Mouse (Mus musculus) MEL (cell line): Measurements from ENCODE around the gene Glyctk. TPM values are rescaled to one million over a fixed set of nuclear protein-coding genes. Genes with fewer than 3 reads are reported as not detected.

Experiments
- DNase-seq: peaks from one replicate; pipeline ENCODE4 v3.0.0; 2011; ENCODE audit warnings: low read depth, low spot score
- H3K27ac ChIP-seq: 2 replicates; pipeline ENCODE4 v1.5.1; 2012; ENCODE audit warnings: low read depth, mild to moderate bottlenecking, control low read depth, low read length, moderate library complexity; ENCODE audit not compliant: control insufficient read depth
- H3K27me3 ChIP-seq, 2 experiments: fragments of 150-350 bp in 1 of 2; sonication (generic) in 1 of 2; 2 replicates each; pipeline ENCODE4 v1.6.1; 2012; ENCODE audit warnings: low read length in 2 of 2, mild to moderate bottlenecking in 2 of 2, improper control_type of control experiment in 1 of 2, moderate library complexity in 1 of 2; ENCODE audit not compliant: insufficient read depth in 2 of 2, control insufficient read depth in 1 of 2
- H3K36me3 ChIP-seq, 2 experiments: 2 replicates each; pipeline ENCODE4 v1.6.1; 2012 to 2014; ENCODE audit warnings: low read length in 2 of 2, improper control_type of control experiment in 1 of 2, inconsistent platforms in 1 of 2, mild to moderate bottlenecking in 1 of 2; ENCODE audit not compliant: insufficient read depth in 2 of 2, control insufficient read depth in 1 of 2
- H3K4me1 ChIP-seq, 2 experiments: fragments of 150-350 bp in 1 of 2; sonication (generic) in 1 of 2; 2 replicates each; pipeline ENCODE4 v1.6.1; 2012; ENCODE audit warnings: low read length in 2 of 2, improper control_type of control experiment in 1 of 2, mild to moderate bottlenecking in 1 of 2; ENCODE audit not compliant: insufficient read depth in 2 of 2, control insufficient read depth in 1 of 2
- H3K4me3 ChIP-seq, 2 experiments: fragments of 150-350 bp in 1 of 2; sonication (generic) in 1 of 2; 2 replicates each; pipeline ENCODE4 v1.5.1; 2012; ENCODE audit warnings: low read depth in 2 of 2, low read length in 2 of 2, mild to moderate bottlenecking in 2 of 2, moderate library complexity in 2 of 2, control low read depth in 1 of 2, improper control_type of control experiment in 1 of 2; ENCODE audit not compliant: control insufficient read depth in 1 of 2, insufficient read depth in 1 of 2
- H3K79me2 ChIP-seq: 2 replicates; pipeline ENCODE4 v1.6.1; 2012; ENCODE audit warnings: mild to moderate bottlenecking, low read length, moderate library complexity; ENCODE audit not compliant: control insufficient read depth, poor library complexity, insufficient read depth
- H3K9ac ChIP-seq: 2 replicates; pipeline ENCODE4 v1.6.1; 2012; ENCODE audit warnings: low read depth, mild to moderate bottlenecking, control low read depth, low read length, moderate library complexity; ENCODE audit not compliant: control insufficient read depth, poor library complexity, severe bottlenecking
- H3K9me3 ChIP-seq: fragments of 150-350 bp; sonication (generic); replicated peaks from 2 replicates; pipeline ENCODE4 v1.6.1; 2012; ENCODE audit warnings: mild to moderate bottlenecking, low read length, improper control_type of control experiment, moderate library complexity; ENCODE audit not compliant: insufficient read depth
- CHD1 ChIP-seq: IDR thresholded peaks from 2 replicates; pipeline ENCODE4 v1.6.1; 2012; ENCODE audit warnings: low read depth, mild to moderate bottlenecking, inconsistent platforms, low read length, improper control_type of control experiment
- CHD2 ChIP-seq: IDR thresholded peaks from 2 replicates; pipeline ENCODE4 v1.6.1; 2011; ENCODE audit warnings: low read length, improper control_type of control experiment
- E2F4 ChIP-seq: IDR thresholded peaks from 2 replicates; pipeline ENCODE4 v1.6.1; 2011; ENCODE audit warnings: low read depth, low read length, improper control_type of control experiment, borderline replicate concordance
- ELF1 ChIP-seq: IDR thresholded peaks from 2 replicates; pipeline ENCODE4 v1.6.1; 2014; ENCODE audit warnings: low read depth, mild to moderate bottlenecking, inconsistent platforms, low read length, improper control_type of control experiment, moderate library complexity
- EP300 ChIP-seq, 2 experiments: IDR thresholded peaks; 2 replicates each; pipeline ENCODE4 v1.6.1; 2011; ENCODE audit warnings: improper control_type of control experiment in 2 of 2, low read length in 2 of 2, low read depth in 1 of 2, mild to moderate bottlenecking in 1 of 2
- GABPA ChIP-seq: IDR thresholded peaks from 2 replicates; pipeline ENCODE4 v1.6.1; 2012; ENCODE audit warnings: low read depth, mild to moderate bottlenecking, inconsistent platforms, low read length, improper control_type of control experiment, moderate library complexity
- GATA1 ChIP-seq: IDR thresholded peaks from 2 replicates; pipeline ENCODE4 v1.6.1; 2011; ENCODE audit warnings: low read depth, low read length, improper control_type of control experiment
- KAT2A ChIP-seq: conservative IDR thresholded peaks from 2 replicates; pipeline ENCODE4 v1.6.1; 2012; ENCODE audit warnings: low read depth, low read length, improper control_type of control experiment, inconsistent platforms
- MAFK ChIP-seq: IDR thresholded peaks from 2 replicates; pipeline ENCODE4 v1.6.1; 2011; ENCODE audit warnings: low read depth, mild to moderate bottlenecking, low read length, improper control_type of control experiment, borderline replicate concordance
- MAX ChIP-seq: IDR thresholded peaks from 2 replicates; pipeline ENCODE4 v1.6.1; 2011; ENCODE audit warnings: low read length, improper control_type of control experiment
- MAZ ChIP-seq: IDR thresholded peaks from 2 replicates; pipeline ENCODE4 v1.6.1; 2012; ENCODE audit warnings: low read depth, mild to moderate bottlenecking, inconsistent platforms, low read length, improper control_type of control experiment
- MEF2A ChIP-seq: IDR thresholded peaks from 2 replicates; pipeline ENCODE4 v1.6.1; 2014; ENCODE audit warnings: low read depth, mild to moderate bottlenecking, inconsistent platforms, low read length, improper control_type of control experiment; ENCODE audit not compliant: poor library complexity, insufficient replicate concordance, severe bottlenecking; ENCODE audit errors: extremely low read depth
- MYB ChIP-seq: IDR thresholded peaks from 2 replicates; pipeline ENCODE4 v1.6.1; 2011; ENCODE audit warnings: mild to moderate bottlenecking, low read depth, low read length, improper control_type of control experiment
- MYC ChIP-seq: IDR thresholded peaks from 2 replicates; pipeline ENCODE4 v1.6.1; 2011; ENCODE audit warnings: low read depth, mild to moderate bottlenecking, low read length, improper control_type of control experiment, moderate library complexity
- NELFE ChIP-seq: IDR thresholded peaks from 2 replicates; pipeline ENCODE4 v1.6.1; 2011; ENCODE audit warnings: low read depth, low read length, improper control_type of control experiment
- NRF1 ChIP-seq: IDR thresholded peaks from 2 replicates; pipeline ENCODE4 v1.6.1; 2014; ENCODE audit warnings: low read depth, mild to moderate bottlenecking, inconsistent platforms, low read length, improper control_type of control experiment, moderate library complexity; ENCODE audit not compliant: poor library complexity, insufficient read depth, severe bottlenecking
- POLR2A ChIP-seq, 2 experiments: IDR thresholded peaks; 2 replicates each; pipeline ENCODE4 v1.6.1; 2011 to 2012; ENCODE audit warnings: low read length in 2 of 2, mild to moderate bottlenecking in 2 of 2, control low read depth in 1 of 2, improper control_type of control experiment in 1 of 2, low read depth in 1 of 2, moderate library complexity in 1 of 2; ENCODE audit not compliant: control insufficient read depth in 1 of 2, insufficient read depth in 1 of 2, poor library complexity in 1 of 2
- POLR2AphosphoS2 ChIP-seq: IDR thresholded peaks from 2 replicates; pipeline ENCODE4 v1.6.1; 2011; ENCODE audit warnings: low read length, improper control_type of control experiment
- POLR2AphosphoS5 ChIP-seq: IDR thresholded peaks from 2 replicates; pipeline ENCODE4 v1.6.1; 2012; ENCODE audit warnings: low read depth, borderline replicate concordance, mild to moderate bottlenecking, inconsistent platforms, low read length, moderate library complexity, mixed read lengths
- RCOR1 ChIP-seq: IDR thresholded peaks from 2 replicates; pipeline ENCODE4 v1.6.1; 2012; ENCODE audit warnings: low read depth, mild to moderate bottlenecking, inconsistent platforms, low read length, improper control_type of control experiment
- SIN3A ChIP-seq: IDR thresholded peaks from 2 replicates; pipeline ENCODE4 v1.6.1; 2012; ENCODE audit warnings: low read length, improper control_type of control experiment, inconsistent platforms
- SMC3 ChIP-seq: IDR thresholded peaks from 2 replicates; pipeline ENCODE4 v1.6.1; 2011; ENCODE audit warnings: low read depth, low read length, improper control_type of control experiment
- TAL1 ChIP-seq: IDR thresholded peaks from 2 replicates; pipeline ENCODE4 v1.6.1; 2012; ENCODE audit warnings: mild to moderate bottlenecking, inconsistent platforms, low read length, moderate library complexity, mixed read lengths
- TBP ChIP-seq: IDR thresholded peaks from 2 replicates; pipeline ENCODE4 v1.8.0; 2011; ENCODE audit warnings: low read depth, low read length, improper control_type of control experiment
- UBTF ChIP-seq: IDR thresholded peaks from 2 replicates; pipeline ENCODE4 v1.6.1; 2012; ENCODE audit warnings: low read depth, mild to moderate bottlenecking, inconsistent platforms, low read length, improper control_type of control experiment, moderate library complexity, borderline replicate concordance; ENCODE audit not compliant: insufficient read depth
- USF1 ChIP-seq: IDR thresholded peaks from 2 replicates; pipeline ENCODE4 v1.6.1; 2014; ENCODE audit warnings: low read depth, mild to moderate bottlenecking, inconsistent platforms, low read length, improper control_type of control experiment, moderate library complexity
- USF2 ChIP-seq, 2 experiments: IDR thresholded peaks; 2 replicates each; pipeline ENCODE4 v1.6.1; 2011 to 2012; ENCODE audit warnings: improper control_type of control experiment in 2 of 2, low read length in 2 of 2, borderline replicate concordance in 1 of 2, inconsistent platforms in 1 of 2, low read depth in 1 of 2, mild to moderate bottlenecking in 1 of 2; ENCODE audit not compliant: insufficient read depth in 1 of 2
- ZC3H11A ChIP-seq: IDR thresholded peaks from 2 replicates; pipeline ENCODE4 v1.6.1; 2012; ENCODE audit warnings: low read depth, mild to moderate bottlenecking, inconsistent platforms, low read length, improper control_type of control experiment
- ZKSCAN1 ChIP-seq: IDR thresholded peaks from 2 replicates; pipeline ENCODE4 v1.6.1; 2012; ENCODE audit warnings: low read depth, mild to moderate bottlenecking, inconsistent platforms, low read length, improper control_type of control experiment, moderate library complexity
- ZMIZ1 ChIP-seq: IDR thresholded peaks from 2 replicates; pipeline ENCODE4 v1.6.1; 2012; ENCODE audit warnings: low read depth, mild to moderate bottlenecking, inconsistent platforms, low read length, improper control_type of control experiment, moderate library complexity
- polyA plus RNA-seq, 2 experiments: library from polyadenylated mRNA; stranded (reverse) in 1 of 2; unstranded in 1 of 2; fragments of >175 nt in 1 of 2; fragments of >200 nt in 1 of 2; gene quantifications; 2 replicates each; pipeline versions ENCODE4 v1.2.1 to v1.2.4; 2012; ENCODE audit warnings: low replicate concordance in 2 of 2, low read depth in 1 of 2; ENCODE audit not compliant: insufficient read length in 2 of 2, insufficient read depth in 1 of 2, missing spikeins in 1 of 2
- total RNA-seq: library from RNA; depleted of rRNA; stranded (reverse); fragments of 300-350 nt; gene quantifications from 2 replicates; pipeline ENCODE4 v1.2.3, GENCODE M21; 2012

Glyctk gene
- total and polyA plus RNA-seq, 3 experiments = 3.1 to 3.3 TPM; not detected in 1

DNA sequence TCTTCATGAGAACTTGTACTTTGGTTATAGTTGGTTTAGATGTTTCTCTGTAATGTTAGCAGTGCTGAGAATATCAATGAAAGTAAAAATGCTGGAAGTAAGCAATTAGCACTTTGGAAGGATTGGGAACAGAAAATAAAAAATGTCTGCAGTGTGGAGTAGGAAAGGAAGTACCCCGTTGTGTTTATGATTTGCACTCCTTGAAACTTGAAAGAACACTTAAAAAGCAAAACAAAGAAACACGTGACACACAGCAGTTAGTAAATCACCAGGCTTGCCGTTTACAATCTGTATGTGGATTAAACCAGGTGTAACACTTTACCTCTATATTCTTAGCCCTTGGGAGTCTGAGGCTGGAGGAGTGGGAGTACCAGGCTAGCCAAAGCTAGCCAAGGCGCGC is 18.8 kb upstream of the Glyctk start:
- peaks cover 13 to 21% of the 10 kb centered on the region in 2 experiments for H3K4me1 ChIP-seq
- TF ChIP-seq MYC (no peak), GATA1 (no peak), POLR2A (IDR thresholded peaks at IDR 0.05; ENCODE audit: control insufficient read depth in 1 of 2, insufficient read depth in 1 of 2, low read depth in 1 of 2, low read length in 2 of 2, poor library complexity in 1 of 2) (no peak), KAT2A (no peak)
- H3K79me2 ChIP-seq = peaks cover 51% of the 10 kb centered on the region
- H3K4me3 ChIP-seq = no peak overlapping the region
- H3K9me3 ChIP-seq = no peaks in the 10 kb centered on the region
- no peaks in the 10 kb centered on the region for H3K27me3 ChIP-seq
- DNase-seq = no peak
- peaks cover 30 to 37% of the 10 kb centered on the region in 2 experiments for H3K36me3 ChIP-seq
- no peak overlapping the region for H3K9ac ChIP-seq
- H3K27ac ChIP-seq = no peak overlapping the region

DNA sequence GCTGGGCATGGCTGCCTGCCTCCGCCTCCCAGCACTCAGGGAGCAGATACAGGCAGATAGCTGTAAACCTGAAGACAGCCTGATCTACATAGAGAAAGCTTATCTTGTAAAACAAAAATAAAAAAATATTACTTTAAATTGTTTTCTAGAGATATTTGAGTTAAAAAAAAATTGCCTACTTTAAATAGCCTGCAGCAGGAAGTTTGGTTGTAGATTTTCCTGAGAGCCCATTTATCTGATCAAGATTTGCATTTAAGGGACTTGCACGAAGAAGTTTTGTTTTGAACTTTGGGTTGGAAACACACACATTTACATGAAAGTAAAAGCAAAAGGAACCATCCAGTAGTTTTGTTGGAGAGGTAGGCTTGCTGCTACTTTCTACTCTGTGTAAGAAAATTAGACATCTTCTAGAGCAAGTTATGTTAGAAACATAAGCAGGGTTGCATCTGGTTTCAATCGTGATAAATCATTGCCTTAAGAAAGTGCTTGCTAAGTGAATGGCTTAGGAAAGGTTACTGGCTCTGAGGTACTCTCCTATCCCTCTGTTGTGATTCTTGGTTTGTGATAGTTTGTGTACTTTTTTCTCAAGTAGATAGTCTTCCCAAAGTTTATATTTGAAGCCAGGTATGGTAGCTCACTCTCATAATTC is 17.7 kb upstream of the Glyctk start:
- no peak for DNase-seq
- H3K27ac ChIP-seq = no peak overlapping the region
- H3K27me3 ChIP-seq = no peaks in the 10 kb centered on the region
- H3K9me3 ChIP-seq = no peaks in the 10 kb centered on the region
- no peak overlapping the region for H3K9ac ChIP-seq
- peaks cover 27 to 30% of the 10 kb centered on the region in 2 experiments for H3K36me3 ChIP-seq
- no peak overlapping the region for H3K4me3 ChIP-seq
- H3K4me1 ChIP-seq = peaks cover 13 to 21% of the 10 kb centered on the region in 2 experiments
- peaks cover 62% of the 10 kb centered on the region for H3K79me2 ChIP-seq
- TF ChIP-seq RCOR1 (no peak), MYB (no peak), MAFK (no peak), ZKSCAN1 (no peak), MEF2A (peak; percentile 85; the same call in 1 of the 2 replicates), SIN3A (peak; percentile 52; the same call in 1 of the 2 replicates), NRF1 (no peak), EP300 (IDR thresholded peaks at IDR 0.05; ENCODE audit: low read depth in 1 of 2, low read length in 2 of 2) (peak in 1 of 2 experiments; percentile 13; a peak in 1 of 4 replicates), USF2 (IDR thresholded peaks at IDR 0.05; ENCODE audit: borderline replicate concordance in 1 of 2, insufficient read depth in 1 of 2, low read depth in 1 of 2, low read length in 2 of 2) (no peak), MAX (no peak), UBTF (no peak), CHD1 (no peak), KAT2A (no peak), ZC3H11A (no peak), MYC (no peak), SMC3 (no peak), MAZ (no peak), TAL1 (no peak), ZMIZ1 (no peak), NELFE (no peak), TBP (no peak), POLR2A (IDR thresholded peaks at IDR 0.05; ENCODE audit: control insufficient read depth in 1 of 2, insufficient read depth in 1 of 2, low read depth in 1 of 2, low read length in 2 of 2, poor library complexity in 1 of 2) (no peak), POLR2AphosphoS5 (no peak), ELF1 (no peak), CHD2 (no peak), GABPA (no peak), E2F4 (no peak), POLR2AphosphoS2 (no peak), USF1 (no peak)
